8 mouse cellular contexts compared by ENCODE assay signal in genomic region chr16:31932840-31933697, GRCm38 (mm10). TPM values are rescaled to one million over a fixed set of nuclear protein-coding genes. Genes with fewer than 3 reads are reported as not detected.
DNase-seq lines count a peak whose midpoint lies in the region; ATAC-seq and TF ChIP-seq lines count a peak whose summit lies in the region.

No protein-coding gene starts in this region.

- intact Hi-C loops in gastrocnemius, postnatal 14 days (cut with DNase I; ENCODE audit: low total_unique reads), result no loop called here
- intact Hi-C loops in left cerebral cortex, postnatal 10 days (cut with DNase I), result no loop called here

- TF ChIP-seq CTCF in cortical plate, adult 2 months (IDR thresholded peaks at IDR 0.05; ENCODE audit: extremely low read depth, insufficient read depth, low read length), result peak; percentile 71

- H3K4me3 ChIP-seq in cortical plate, adult 2 months (ENCODE audit: insufficient read depth, low read length), result peak overlapping the region; percentile 52

- peak; percentile 74; the same call in 1 of the 2 replicates for TF ChIP-seq POLR2A in cortical plate, adult 2 months (IDR thresholded peaks at IDR 0.05; ENCODE audit: extremely low read depth, insufficient read depth, low read length)

- H3K4me1 ChIP-seq in cortical plate, adult 2 months (ENCODE audit: control insufficient read depth, insufficient read depth, low read length), result no peaks in the 10 kb centered on the region

- DNase-seq in adrenal gland, adult (ENCODE audit: inconsistent age in 2 of 2, low spot score in 1 of 2), result peak; percentile 89 to 93
- peak; percentile 91 for DNase-seq in gastrocnemius, postnatal 14 days
- DNase-seq in left cerebral cortex, postnatal 10 days (ENCODE audit: extremely low spot score in 1 of 2, low spot score in 2 of 2), result peak; percentile 93 to 95
- DNase-seq in right cerebral cortex, postnatal 10 days (ENCODE audit: low spot score in 2 of 2), result peak; percentile 96 to 98
- DNase-seq in urinary bladder, postnatal 14 days (ENCODE audit: low spot score), result peak; percentile 87

- peak overlapping the region; percentile 61 for H3K27ac ChIP-seq in cortical plate, adult 2 months (ENCODE audit: insufficient read depth, low read length)

- peak; percentile 43 for ATAC-seq in inflammation-experienced regulatory T-cells, adult 6 months
- peak; percentile 92 for ATAC-seq in megakaryocyte progenitor cell, adult 5-6 weeks (replicated peaks; ENCODE audit: poor library complexity)

RNA-seq across cellular contexts. Expression of gene Pigz, which starts 0.6 kb away (rescaled TPM):
- 24.6 and 25.4 TPM in 2 replicates for polyA plus RNA-seq in cortical plate, adult 2 months (2012; rRNA removed)
- 1 to 10 TPM; 1.8 to 4.7 TPM for total RNA-seq in gastrocnemius, postnatal 14 days (2021)
- polyA plus RNA-seq in inflammation-experienced regulatory T-cells, adult 6 months (2017; shearing (Covaris generic)), result under 1 TPM in 1 of 3 experiments, not detected in 2; 0.36 TPM
- total RNA-seq in left cerebral cortex, postnatal 10 days (2021), result 10 to 100 TPM in 1 of 2 experiments, 1 to 10 TPM in 1; 7.9 to 12.9 TPM
- total RNA-seq in megakaryocyte progenitor cell, adult 5-6 weeks (2015), result not detected in 2 replicates
- total RNA-seq in megakaryocyte progenitor cell, adult 5-6 weeks (2017), result not detected in 2 replicates

RNA-seq across cellular contexts. Expression of gene 0610012G03Rik, which starts 15.2 kb away (rescaled TPM):
- polyA plus RNA-seq in cortical plate, adult 2 months (2012; rRNA removed), result 73.3 and 76.0 TPM in 2 replicates
- total RNA-seq in gastrocnemius, postnatal 14 days (2021), result 10 to 100 TPM; 43.1 to 43.3 TPM
- polyA plus RNA-seq in inflammation-experienced regulatory T-cells, adult 6 months (2017; shearing (Covaris generic)), result 10 to 100 TPM in 1 of 3 experiments, 1 to 10 TPM in 1, under 1 TPM in 1; 0.54 to 12.2 (median 3.0) TPM
- total RNA-seq in left cerebral cortex, postnatal 10 days (2021), result 10 to 100 TPM; 52.4 to 54.4 TPM
- total RNA-seq in megakaryocyte progenitor cell, adult 5-6 weeks (2015), result 22.7 and 28.3 TPM in 2 replicates
- 10.3 and 14.1 TPM in 2 replicates for total RNA-seq in megakaryocyte progenitor cell, adult 5-6 weeks (2017)

RNA-seq across cellular contexts. Expression of gene Ncbp2, which starts 15.2 kb away (rescaled TPM):
- 75.7 and 95.2 TPM in 2 replicates for polyA plus RNA-seq in cortical plate, adult 2 months (2012; rRNA removed)
- 10 to 100 TPM; 16.3 to 20.6 TPM for total RNA-seq in gastrocnemius, postnatal 14 days (2021)
- 10 to 100 TPM; 27.3 to 45.9 (median 35.4) TPM for polyA plus RNA-seq in inflammation-experienced regulatory T-cells, adult 6 months (2017; shearing (Covaris generic))
- total RNA-seq in left cerebral cortex, postnatal 10 days (2021), result 10 to 100 TPM; 44.8 to 45.9 TPM
- 39.7 and 43.1 TPM in 2 replicates for total RNA-seq in megakaryocyte progenitor cell, adult 5-6 weeks (2015)
- total RNA-seq in megakaryocyte progenitor cell, adult 5-6 weeks (2017), result 48.3 and 51.4 TPM in 2 replicates

RNA-seq across cellular contexts. Expression of gene Meltf, which starts 54.5 kb away (rescaled TPM):
- 0.46 and 0.79 TPM in 2 replicates for polyA plus RNA-seq in cortical plate, adult 2 months (2012; rRNA removed)
- total RNA-seq in gastrocnemius, postnatal 14 days (2021), result under 1 TPM in 1 of 2 experiments, not detected in 1; 0.04 TPM
- polyA plus RNA-seq in inflammation-experienced regulatory T-cells, adult 6 months (2017; shearing (Covaris generic)), result not detected
- total RNA-seq in left cerebral cortex, postnatal 10 days (2021), result under 1 TPM; 0.36 to 0.61 TPM
- not detected in 2 replicates for total RNA-seq in megakaryocyte progenitor cell, adult 5-6 weeks (2015)
- not detected in 2 replicates for total RNA-seq in megakaryocyte progenitor cell, adult 5-6 weeks (2017)

Comparison
In these comparisons a context has a peak if more than half of its experiments do, and no peak if none do; other contexts are left out.
1. Peak in every context shown above with its lines: DNase-seq, ATAC-seq, H3K4me3 ChIP-seq and H3K27ac ChIP-seq.